Mouse (Mus musculus) hindlimb bud, embryonic 11.5 days (tissue): Measurements from ENCODE around the gene Litaf.
"Not testable (repeated sequence)": the region's sequence is repeated elsewhere in the genome, so short reads cannot be mapped to it uniquely, and the experiment has no call there.

Experiments
- DNase-seq: peaks from one replicate; pipeline ENCODE4 v3.0.0-alpha.2; 2012; ENCODE audit warnings: low read depth, low spot score; ENCODE audit errors: extremely low spot score

The Litaf gene

DNA sequence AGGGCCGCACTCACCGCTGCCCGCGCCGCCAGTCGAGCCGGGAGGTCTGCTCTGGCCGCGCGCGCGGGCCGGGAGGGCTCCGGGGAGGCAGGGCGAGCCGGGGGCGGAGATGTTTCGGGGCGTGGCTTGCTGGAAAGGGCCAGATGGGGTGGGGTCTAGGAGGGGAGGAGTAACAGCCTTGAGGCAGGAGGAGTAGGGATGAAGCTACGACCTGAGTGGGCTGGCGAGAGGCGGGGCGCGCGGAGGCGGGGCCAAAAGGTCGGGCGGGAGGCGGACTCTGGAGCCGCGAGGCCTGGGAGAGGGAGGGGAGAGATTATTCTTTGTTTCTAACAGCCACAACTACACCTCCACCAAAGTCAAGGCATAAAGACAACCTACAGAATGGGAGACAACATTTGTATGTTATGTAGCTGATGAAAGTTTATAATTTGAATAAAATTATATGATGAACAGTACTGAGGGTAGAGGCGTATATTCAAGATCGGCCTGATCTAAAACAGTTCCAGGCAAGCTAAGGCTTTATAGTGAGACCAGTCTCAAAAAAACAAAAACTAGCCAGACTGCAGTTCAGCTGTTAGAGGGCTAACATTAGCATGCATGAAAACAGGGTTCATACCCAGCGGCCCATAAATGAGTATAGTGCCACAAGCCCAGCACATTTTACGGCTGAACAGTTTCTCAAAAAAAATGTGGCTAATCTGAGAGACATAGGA lies 72.8 kb downstream of the Litaf start:
- peak; percentile 67 for DNase-seq

DNA sequence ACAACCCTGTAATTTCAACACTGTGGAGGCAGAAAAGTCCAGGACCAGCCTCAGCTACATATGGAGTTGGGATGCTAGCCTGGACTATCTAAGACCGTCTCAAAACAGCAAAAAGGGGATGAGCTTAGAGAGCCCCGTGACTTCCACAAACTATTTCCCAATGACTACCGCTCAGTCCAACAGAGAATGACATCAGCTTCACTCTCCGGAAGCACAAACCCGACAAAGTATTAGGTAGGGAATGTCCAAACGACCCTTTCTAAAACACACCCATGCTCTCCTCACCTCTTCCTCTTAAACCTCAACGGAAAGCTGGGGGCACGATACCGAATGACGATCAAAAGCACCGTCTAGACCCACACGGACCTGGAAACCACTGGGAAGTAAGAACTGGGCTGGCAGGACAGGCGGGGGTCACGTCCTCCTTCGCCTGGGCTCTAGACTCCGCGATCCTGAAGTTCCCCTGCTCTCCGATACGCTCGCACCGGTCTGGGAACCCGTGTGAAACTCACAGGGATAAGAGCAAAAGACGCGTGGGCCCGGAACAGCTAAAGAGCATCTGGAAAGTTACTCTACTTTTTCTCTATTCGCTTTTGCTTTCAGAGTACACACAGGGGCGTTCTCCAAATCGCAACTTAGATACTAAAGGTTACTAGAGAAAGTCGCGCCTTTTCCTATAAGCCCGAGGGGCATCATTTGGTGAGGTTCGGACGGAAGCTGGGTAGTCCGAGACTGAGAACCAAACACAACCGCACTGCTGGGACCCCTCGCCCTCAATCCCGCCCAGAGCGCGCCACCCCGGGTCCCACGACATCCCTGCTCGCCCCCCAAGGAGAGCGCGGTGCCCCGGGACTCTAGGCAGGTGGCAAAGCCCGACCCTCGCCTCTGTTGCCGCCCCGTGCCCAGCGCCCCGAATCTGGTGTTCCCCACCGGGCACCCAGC lies 73.6 kb downstream of the Litaf start:
- peak; percentile 28 for DNase-seq

DNA sequence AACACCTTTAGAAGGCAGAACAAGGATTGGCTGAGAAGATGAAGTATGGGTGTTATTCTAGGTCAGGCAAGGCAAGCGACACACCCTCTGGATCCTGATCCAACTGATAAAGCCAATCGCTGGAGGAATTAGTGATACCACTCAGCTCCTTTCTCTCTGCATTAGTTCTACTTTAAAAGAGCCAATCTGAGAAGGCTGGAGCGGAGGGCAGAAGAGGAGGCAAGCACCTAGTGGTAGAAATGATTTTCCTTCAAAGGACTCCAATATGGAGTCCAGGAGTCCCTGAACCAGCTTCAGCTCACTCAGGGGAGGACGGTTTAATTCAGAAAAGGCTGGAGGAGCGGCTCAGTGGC lies 74.2 kb downstream of the Litaf start:
- DNase-seq: no peak

DNA sequence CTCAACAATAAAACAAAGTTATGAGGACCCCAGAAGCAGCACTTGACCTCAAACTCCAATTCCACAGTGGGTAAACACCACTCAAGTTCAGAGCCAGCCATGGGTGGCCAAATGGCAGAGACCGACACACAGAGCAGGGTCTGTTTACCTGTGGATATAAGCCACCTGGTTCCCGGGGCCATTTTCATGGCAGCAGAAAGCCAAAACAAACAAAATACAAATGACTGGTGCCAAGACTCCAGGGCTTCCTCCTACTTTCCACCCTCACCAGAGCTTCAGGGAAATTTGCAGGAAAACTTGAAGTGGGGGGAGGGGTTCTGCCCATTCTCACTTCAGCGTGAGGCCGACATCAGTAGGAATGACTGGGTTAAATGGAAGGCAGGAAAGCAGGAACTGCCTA lies 75.2 kb downstream of the Litaf start:
- DNase-seq: no peak

DNA sequence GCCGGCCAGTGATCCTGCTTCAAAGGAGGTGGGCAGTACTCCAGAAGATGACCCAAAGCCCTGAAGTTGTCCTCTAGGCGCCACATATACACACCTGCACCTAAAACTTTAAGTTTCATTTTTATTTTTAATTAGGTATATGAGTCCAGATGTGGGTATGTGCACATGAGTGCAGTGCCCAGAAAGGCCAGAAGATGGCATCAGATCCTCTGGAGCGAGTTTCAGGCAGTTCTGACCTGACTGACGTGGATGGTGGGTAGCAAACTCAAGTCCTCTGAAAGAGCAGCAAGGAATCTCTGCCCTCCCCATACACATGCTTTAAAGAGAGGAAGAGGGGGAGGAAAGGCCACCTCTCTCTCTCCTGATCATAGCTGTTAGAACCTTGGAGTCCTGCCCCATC lies 76.1 kb downstream of the Litaf start:
- DNase-seq: no peak

DNA sequence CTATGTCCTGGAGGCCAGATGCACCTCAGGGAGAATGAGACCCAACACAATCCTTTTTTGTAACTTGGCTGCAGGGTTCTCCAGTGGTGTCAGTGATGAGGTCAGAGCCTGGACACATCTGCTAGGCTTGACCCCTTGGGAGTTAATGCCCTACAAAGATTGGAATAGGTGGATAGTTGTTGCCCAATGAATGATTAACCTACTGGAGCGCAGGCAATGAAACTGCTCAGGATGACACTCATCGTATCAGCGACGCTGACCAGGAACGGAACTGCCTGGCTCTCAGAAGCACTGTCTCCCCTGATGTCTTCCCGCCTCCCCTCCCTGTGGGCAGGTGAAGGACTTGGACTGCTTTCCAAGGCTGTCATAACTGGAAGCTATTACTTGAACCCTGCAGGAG lies 76.6 kb downstream of the Litaf start:
- no peak for DNase-seq

DNA sequence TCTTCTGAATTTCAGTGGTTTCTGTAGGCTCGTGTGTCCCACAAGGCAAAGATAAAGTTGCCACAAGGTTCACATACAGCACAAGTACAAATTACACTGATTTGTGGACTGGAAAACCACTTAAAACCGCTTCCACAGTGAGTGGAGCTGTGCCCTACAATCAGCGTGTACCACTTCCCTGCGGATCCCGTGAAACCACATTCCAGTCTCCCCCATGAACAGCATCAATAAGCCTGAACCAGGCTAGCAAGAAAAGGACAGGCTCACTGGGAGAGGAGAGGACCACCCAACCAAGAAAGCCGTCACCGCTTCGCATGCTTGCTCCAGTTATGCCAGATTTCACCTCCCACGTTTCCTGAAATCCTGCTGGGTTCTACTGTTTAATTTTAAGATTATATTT lies 77.7 kb downstream of the Litaf start:
- DNase-seq: no peak

DNA sequence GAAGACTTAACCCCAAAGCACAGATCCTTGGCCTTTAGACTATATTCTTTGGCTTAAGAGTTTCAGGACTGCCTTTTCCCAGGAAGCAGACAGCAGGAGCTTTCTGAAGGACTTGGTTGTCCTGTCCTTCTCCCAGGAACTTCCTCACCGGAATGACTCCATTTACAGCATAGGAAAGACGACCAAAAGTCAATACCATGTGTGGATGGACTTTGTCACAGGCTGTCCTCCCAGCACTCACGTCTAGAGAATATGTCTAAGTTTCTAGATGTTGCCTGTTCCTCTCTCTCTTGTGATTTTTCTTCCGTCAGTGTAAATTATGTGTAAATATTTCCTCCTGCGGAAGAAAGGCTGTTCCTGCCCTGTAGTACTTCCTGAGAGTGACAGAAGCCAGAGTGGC lies 81.4 kb downstream of the Litaf start:
- DNase-seq: no peak

DNA sequence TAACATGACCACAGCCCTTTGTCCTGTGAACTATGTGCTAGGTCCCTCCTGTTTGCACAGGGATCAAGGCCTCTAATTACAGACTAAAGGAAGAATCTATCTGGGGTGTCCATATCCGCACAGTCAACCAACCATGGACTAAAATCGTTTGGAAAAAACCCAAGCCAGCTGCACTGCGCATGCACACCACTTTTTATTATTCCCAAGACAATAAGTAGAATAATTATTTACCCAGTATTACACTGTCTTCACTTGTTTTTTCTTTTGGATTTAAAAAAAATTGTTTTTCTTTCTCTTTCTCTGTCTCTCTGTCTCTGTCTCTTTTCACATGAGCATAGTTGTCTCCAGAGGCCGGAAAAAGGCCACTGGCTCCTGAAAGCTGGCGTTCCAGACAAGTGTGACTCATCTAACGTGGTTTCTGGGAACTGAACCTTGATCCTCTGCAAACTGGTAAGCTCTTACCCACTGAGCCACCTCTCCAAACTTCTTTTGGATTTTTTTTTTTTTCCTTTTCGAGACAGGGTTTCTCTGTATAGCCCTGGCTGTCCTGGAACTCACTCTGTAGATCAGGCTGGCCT lies 84.4 kb downstream of the Litaf start:
- no peak for DNase-seq

DNA sequence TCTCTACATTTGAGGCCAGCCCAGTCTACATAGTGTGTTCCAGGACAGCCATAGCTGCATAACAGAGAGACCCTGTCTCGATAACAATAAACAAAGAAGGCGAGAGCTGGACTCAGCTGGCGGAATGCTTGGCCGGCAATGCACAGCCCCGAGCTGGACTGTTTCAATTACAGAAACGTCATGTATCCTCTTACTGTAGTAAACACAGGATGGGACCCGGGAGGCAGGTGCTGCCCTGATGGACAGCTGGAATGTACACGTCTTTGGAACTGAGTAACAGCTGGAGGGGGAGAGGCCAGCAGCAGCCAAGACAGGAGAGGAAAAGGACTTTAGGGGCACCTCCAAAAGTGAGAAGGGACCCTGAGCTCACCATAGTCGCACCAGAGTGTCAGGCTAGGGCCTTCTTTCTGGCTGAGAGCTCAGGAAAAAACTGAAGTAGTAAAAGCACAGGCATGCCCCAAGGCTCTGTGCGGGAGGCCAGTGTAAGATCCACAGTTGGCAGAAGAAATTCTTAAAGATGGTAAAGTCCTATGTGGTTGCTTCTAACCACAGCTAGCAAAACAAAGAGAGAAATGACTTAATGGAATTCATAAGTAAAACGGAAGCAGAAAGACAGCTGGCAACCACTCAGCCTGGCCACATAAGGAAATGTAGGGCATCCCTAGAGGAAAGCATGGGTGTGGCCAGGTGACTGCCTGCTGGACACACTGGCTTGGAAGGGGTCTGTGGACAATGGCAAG lies 86.7 kb downstream of the Litaf start:
- DNase-seq: no peak

DNA sequence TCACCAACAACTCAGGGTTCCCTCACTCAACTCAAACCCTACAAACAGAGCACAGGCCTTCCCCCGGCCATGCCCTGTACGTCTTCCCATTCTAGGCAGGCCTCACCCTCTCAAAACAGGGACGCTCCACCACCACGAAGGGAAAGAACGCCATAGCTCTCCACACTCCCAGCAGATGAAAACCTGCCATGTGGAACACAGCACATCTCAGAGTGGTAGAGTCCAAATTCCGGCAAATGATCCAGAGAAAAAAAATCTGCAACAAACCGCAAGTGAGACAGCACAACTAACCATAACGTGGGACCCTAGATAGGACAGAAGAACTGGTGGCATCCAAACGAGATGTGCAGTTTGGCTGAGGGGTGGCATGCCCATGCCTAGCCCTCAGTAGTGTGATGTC lies 88.1 kb downstream of the Litaf start:
- no peak for DNase-seq

DNA sequence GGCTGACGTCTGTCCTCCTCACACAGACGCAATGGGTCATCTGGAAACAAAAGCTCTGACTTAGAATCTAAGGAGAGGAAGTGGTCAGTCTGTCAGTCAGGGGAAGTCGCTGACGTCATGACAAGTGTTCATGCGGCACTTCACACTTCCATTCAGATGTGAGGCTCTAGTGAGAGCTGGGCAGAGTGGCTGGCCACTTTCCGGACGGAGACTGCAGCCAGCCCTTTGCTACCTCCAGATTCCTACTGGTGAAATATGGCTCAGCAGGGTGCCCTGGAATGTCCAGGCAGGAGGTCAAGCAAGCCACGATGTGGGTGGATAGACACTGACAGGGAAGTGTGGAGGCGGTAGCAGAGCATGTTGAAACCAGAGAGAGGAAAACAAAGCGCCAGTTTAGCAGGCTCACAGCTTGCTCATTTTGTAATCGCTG lies 89.7 kb downstream of the Litaf start:
- no peak for DNase-seq

DNA sequence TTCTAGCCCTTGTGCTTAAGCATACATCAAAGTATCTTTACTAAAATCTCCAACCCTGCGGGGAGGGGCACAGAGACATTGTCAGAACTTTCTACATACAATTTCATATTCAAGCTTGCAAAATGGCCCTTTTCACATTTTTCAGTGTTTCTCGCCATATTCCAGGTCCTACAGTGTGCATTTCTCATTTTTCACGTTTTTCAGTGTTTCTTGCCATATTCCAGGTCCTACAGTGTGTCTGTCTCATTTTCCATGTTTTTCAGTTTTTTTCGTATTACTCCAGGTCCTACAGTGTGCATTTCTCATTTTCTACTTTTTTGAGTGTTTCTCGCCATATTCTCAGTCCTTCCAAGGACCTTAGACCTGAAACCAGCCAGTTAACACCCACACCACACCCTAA lies 91.0 kb downstream of the Litaf start:
- peak; percentile 72 for DNase-seq

DNA sequence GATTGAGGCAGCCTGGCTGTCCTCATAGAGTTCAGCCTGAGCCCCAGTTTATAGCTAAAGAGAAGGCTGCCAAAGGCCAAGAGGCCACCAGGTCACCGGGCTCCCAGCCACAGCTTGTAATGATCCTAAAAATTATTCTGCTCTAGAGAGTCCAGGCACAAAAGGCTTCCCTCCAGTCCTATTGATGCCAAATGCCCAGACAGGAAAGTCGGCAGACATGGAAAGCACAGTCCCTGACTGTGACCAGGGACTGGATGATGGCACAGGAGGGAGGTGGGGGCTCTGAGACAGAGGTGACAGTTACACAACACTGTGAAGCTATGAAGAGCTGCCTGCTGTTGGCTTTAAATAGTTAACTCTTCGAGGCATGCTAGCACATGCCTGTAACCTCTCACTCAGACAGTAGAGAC lies 91.9 kb downstream of the Litaf start:
- DNase-seq: no peak

DNA sequence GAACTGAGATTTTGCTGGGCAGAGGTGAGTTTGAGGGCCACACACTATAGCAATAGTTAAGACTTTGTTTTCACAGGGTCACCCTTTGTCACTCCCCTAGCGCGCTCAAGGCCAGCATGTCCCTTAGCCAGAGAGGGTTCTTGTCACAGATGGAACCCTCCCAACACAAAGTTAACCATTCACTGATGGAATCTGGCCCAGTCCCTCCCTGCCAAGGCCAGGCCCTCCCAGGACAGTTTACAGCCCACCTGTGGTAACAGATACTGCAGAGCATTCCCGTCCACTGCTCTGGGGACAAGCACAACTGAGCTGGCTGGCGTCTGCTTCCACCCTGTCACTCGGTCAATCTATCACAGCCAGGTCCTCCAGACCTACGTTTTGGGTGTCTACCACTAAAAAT lies 93.7 kb downstream of the Litaf start:
- DNase-seq: no peak

DNA sequence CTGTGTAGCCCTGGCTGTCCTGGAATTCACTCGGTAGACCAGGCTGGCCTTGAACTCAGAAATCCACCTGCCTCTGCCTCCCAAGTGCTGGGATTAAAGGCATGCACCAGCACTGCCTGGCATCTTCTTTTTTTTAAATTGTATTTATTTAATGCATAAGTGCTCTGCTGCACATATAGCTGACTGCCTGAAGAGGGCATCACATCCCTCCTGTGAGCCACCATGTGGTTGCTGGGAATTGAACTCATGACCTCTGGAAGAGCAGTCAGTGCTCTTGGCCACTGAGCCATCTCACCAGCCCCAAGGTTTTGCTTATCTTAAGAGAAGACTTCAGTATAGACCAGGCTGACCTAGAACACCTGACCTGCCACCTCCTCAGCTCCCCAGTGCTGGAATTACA lies 96.0 kb downstream of the Litaf start:
- DNase-seq: not testable (repeated sequence)

DNA sequence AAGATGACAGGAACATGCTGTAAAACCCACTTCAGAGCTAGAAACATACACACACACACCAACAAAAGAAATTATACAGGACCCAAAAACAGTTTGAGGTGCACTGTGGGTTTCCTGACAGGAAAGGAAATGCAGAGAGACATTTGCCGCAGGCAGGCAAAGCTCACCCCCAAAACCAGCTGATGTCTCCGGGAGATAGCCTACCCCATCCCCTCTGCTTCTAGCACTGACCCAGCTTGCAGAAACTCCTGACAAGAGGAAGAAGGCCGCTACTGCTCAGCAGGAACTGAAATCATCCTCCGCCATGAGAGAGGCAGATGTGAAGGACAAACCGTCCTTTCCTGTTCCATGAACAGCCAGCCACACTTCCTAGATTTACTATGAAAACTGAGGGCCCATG lies 96.6 kb downstream of the Litaf start:
- no peak for DNase-seq

DNA sequence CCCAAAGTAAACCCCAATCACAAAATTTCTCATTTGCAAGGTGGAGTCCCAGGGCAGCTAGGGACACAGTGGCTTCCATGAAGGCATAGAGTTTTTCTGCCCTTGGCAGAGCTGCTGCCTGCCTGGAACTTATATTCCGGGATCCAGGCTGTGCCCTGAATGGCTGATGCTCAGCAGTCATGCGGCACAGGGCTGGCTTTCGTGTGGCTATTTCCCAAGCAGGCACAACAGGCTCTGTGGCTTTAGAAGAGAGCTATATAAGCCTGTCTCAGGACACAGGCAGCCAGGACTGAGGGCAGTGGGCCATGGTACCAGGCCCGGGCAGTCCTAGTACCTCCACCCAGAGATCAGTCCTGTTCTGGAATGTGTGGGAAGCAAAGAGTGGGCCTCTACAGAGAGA lies 97.7 kb downstream of the Litaf start:
- no peak for DNase-seq

DNA sequence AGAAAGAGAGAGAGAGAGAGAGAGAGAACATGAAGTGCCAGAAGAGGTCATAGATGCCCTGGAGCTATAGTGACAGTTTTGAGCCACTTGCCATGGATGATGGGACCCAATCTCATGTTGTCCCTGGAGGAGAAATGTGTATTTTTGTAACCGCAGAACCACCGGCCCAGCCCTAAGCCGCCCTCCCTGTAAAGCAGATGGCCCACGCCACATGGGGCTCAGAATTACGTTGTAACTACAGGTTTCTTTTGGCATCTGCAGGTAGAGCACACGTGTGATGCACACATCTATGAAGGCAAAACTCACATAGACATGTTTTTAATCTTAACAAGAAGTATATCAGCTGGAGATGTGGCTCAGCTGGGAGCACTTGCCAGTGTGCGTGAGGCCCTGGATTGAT lies 98.2 kb downstream of the Litaf start:
- no peak for DNase-seq

DNA sequence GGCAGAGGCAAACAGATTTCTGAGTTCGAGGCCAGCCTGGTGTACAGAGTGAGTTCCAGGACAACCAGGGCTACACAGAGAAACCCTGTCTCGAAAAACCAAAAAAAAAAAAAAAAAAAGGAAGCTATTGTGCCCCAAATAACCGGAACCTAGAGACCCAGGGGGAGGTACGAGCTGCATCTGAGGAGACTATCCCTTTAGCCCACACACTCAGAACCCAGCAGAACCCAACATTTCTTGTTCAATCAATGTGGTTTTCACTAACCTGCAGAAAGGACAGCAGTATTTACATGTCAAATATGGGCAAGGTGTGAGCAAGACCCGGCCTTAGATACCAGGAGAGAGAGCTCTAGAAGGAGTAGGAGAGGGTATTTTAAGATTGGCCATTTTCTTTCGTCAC lies 98.9 kb downstream of the Litaf start:
- no peak for DNase-seq

DNA sequence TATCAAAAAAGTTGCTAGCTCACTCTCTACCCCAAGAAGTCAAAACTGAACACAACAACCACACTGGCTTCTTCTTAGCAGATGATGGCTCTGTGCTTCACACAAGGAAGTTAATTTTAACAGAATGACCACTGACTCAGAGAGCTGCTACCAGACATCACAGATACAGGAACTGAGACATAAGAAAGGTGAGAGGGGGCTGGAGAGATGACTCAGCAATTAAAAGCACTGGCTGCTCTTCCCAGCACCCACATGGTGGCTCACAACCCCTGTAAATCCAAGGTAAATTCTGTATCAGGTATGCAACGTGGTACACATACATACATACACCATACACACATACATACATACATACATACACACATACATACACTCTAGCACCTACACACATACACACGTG lies 100.9 kb downstream of the Litaf start:
- no peak for DNase-seq
